Mouse (Mus musculus): ENCODE measurements at regions not wholly inside any gene's neighbourhood (a gene's known extent, or its start where the extent isn't known, plus 50 kb on each side); places are given as distances from the start of the nearest gene placed in this dataset.

DNA sequence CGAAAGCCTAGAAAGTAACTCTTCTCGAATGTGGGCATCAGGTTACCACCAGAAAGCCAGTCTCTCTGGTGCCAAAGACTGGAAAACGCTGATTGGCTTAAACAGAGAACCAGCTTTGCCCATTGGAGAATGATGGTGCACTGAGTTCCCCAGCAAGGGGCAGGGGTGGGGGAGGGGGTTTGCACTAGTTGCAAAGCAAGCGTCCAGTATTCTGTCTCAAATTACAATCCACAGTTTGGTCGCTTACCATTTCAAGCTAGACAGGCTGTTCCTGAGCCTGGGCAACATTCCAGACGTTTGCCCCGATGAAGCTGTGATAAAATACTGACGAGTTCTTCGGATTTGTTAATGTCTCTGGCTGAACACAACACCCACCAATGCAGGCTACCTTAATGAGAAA, 69.0 kb upstream of the Dap start:
- H3K36me3 ChIP-seq (ENCODE audit: insufficient read depth, low read length): no peaks in the 10 kb centered on the region
- H3K4me3 ChIP-seq (replicated peaks; ENCODE audit: low read length): no peak overlapping the region
- no peak for TF ChIP-seq POU5F1 (IDR thresholded peaks at IDR 0.05; ENCODE audit: borderline replicate concordance, low read length)
- no peak for TF ChIP-seq NANOG (IDR thresholded peaks at IDR 0.05; ENCODE audit: borderline replicate concordance, low read length)
- TF ChIP-seq CTCF (conservative IDR thresholded peaks at IDR 0.05; ENCODE audit: low read length): no peak
- peaks cover 60% of the 10 kb centered on the region for H3K27me3 ChIP-seq (ENCODE audit: insufficient read depth, low read length)
- no peaks in the 10 kb centered on the region for H3K4me1 ChIP-seq (replicated peaks; ENCODE audit: low read depth, low read length)
- H3K9me3 ChIP-seq (ENCODE audit: low read length): no peaks in the 10 kb centered on the region

DNA sequence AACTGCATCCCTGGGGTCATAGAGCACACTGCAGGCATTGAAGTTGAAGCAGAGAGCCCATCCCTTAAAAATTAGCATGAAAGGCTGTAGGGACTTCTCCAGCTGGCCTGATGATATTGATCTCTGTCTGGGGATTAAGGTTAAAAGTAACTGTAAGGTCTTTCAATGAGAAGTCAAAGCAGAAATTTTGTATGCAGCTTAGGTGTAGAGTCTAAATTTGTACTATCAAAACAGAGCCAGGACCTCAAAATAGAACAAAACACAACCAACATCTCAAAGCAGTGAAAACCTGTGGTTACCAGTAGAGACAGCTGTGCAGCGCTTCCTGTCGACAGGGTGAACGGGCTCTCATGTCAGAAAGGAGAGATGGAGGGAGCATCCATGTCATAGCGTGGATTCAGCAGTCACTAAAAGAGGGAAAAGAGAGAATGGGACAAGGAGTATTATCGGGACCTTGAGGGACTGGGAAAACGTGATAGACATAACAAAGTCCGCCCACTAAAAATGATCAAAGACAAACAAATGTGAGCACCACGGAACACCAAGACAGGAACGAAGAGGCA, 57.5 kb upstream of the Dap start:
- Histone ChIP-seq H3K9me3 (ENCODE audit: low read length) (no peaks in the 10 kb centered on the region), H3K27me3 (ENCODE audit: insufficient read depth, low read length) (peaks cover 62% of the 10 kb centered on the region), H3K4me1 (replicated peaks; ENCODE audit: low read depth, low read length) (peaks cover 2% of the 10 kb centered on the region; the same call in 1 of the 2 replicates), H3K36me3 (ENCODE audit: insufficient read depth, low read length) (no peaks in the 10 kb centered on the region), H3K4me3 (replicated peaks; ENCODE audit: low read length) (no peak overlapping the region)
- no peak for TF ChIP-seq CTCF (conservative IDR thresholded peaks at IDR 0.05; ENCODE audit: low read length)

DNA sequence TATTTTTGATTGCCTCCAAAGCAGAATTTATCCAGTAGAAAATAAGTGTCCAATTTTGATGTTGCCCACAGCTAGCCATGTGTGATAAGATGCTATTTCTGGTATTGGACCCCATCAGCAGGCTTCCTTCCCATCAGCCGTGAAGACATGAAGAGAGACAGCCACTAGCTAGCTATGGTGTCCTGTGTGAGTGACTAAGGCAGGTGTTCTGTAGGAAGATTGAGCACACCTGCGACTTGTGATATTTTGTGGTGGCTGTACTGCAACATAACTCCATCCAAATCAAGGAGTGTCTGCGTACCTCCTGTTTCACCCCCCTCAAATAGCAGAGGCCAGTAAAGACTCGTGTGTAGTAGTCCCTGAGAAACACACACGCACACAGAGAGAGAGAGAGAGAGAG, 56.6 kb upstream of the Dap start:
- peaks cover 69% of the 10 kb centered on the region for H3K27me3 ChIP-seq (ENCODE audit: insufficient read depth, low read length)
- H3K9me3 ChIP-seq (ENCODE audit: low read length): no peaks in the 10 kb centered on the region
- H3K36me3 ChIP-seq (ENCODE audit: insufficient read depth, low read length): no peaks in the 10 kb centered on the region
- H3K4me3 ChIP-seq (replicated peaks; ENCODE audit: low read length): peak overlapping the region; percentile 75; the same call in 1 of the 2 replicates
- TF ChIP-seq POU5F1 (IDR thresholded peaks at IDR 0.05; ENCODE audit: borderline replicate concordance, low read length) (no peak), NANOG (IDR thresholded peaks at IDR 0.05; ENCODE audit: borderline replicate concordance, low read length) (no peak)
- H3K4me1 ChIP-seq (replicated peaks; ENCODE audit: low read depth, low read length): peaks cover 2% of the 10 kb centered on the region; the same call in 1 of the 2 replicates

DNA sequence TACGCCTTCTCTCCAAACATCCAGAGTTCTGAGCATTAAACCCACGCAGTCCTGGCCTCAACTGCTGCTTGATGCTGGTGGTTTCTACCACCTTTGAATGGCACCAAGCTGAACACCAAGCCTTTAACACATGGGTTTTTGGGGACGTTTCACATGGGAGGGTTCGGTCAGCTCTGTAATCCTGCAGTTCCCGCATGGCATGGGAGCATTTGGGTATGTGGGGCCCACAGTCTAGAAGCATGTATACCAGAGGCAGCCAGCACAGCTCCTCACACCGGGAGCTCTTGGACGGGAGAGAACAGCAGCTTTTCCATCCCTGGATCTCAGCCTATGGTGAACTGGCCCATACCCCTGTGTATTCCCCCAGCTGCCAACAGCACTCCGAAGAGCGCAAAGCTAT, 55.9 kb upstream of the Dap start:
- Histone ChIP-seq H3K4me3 (replicated peaks; ENCODE audit: low read length) (peak overlapping the region; percentile 75), H3K36me3 (ENCODE audit: insufficient read depth, low read length) (no peaks in the 10 kb centered on the region), H3K9me3 (ENCODE audit: low read length) (no peaks in the 10 kb centered on the region), H3K27me3 (ENCODE audit: insufficient read depth, low read length) (peaks cover 69% of the 10 kb centered on the region), H3K4me1 (replicated peaks; ENCODE audit: low read depth, low read length) (peaks cover 2% of the 10 kb centered on the region; the same call in 1 of the 2 replicates)
- TF ChIP-seq CTCF (conservative IDR thresholded peaks at IDR 0.05; ENCODE audit: low read length) (no peak), NANOG (IDR thresholded peaks at IDR 0.05; ENCODE audit: borderline replicate concordance, low read length) (no peak), POU5F1 (IDR thresholded peaks at IDR 0.05; ENCODE audit: borderline replicate concordance, low read length) (no peak)

DNA sequence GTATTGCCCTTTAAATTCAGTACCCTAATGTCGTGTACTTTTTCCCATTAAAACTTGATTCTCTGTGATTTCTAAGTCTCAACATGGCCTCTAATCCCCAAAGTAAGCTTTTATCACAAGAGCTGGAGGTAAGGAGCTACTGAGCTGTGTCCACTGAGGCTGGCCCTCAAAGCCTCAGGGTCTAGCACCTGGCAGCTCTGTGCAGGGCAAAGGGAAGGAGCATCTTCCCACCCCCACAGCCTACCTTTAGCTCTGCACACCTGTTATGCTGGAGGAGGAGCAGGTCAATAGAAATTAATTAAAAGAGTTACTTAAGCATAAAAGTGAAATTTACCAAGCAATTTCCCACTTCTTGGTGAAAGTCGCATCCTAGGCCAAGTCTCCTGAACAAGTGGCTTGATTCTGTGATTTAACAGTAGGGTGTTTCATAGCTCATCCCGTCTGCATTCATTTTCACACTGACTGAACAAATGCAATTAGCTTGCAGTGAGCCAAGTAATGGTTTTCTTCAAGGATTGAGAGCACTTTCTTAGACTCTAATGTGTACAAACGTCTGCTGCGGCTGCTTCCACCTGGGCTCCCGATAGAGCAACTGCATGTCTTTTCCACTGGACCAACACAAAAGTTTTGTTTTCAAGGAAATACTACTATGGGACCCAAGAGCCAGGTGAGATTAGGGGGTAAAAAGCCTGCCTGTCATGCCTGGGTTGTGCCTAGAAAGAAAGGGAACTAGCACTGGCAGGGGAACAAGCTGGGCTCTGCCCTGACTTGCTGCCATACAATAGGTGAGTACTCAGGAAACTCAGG, 50.6 kb upstream of the Dap start:
- H3K36me3 ChIP-seq (ENCODE audit: insufficient read depth, low read length): no peaks in the 10 kb centered on the region
- no peak overlapping the region for H3K4me3 ChIP-seq (replicated peaks; ENCODE audit: low read length)
- peaks cover 31% of the 10 kb centered on the region for H3K27me3 ChIP-seq (ENCODE audit: insufficient read depth, low read length)
- no peak for TF ChIP-seq CTCF (conservative IDR thresholded peaks at IDR 0.05; ENCODE audit: low read length)
- no peak for TF ChIP-seq NANOG (IDR thresholded peaks at IDR 0.05; ENCODE audit: borderline replicate concordance, low read length)
- TF ChIP-seq POU5F1 (IDR thresholded peaks at IDR 0.05; ENCODE audit: borderline replicate concordance, low read length): no peak
- peaks cover 8% of the 10 kb centered on the region; the same call in 1 of the 2 replicates for H3K9me3 ChIP-seq (ENCODE audit: low read length)
- H3K4me1 ChIP-seq (replicated peaks; ENCODE audit: low read depth, low read length): no peaks in the 10 kb centered on the region
